Mouse (Mus musculus): ENCODE measurements at regions not wholly inside any gene's neighbourhood (a gene's known extent, or its start where the extent isn't known, plus 50 kb on each side); places are given as distances from the start of the nearest gene placed in this dataset.
"Not testable (repeated sequence)": the region's sequence is repeated elsewhere in the genome, so short reads cannot be mapped to it uniquely, and the experiment has no call there.

- in situ Hi-C loops (cut with MboI, MseI) = no loop called here
Observed at GRCm38 (mm10) chr9:9606322-9606721, 367.4 kb upstream of the Arhgap42 start.

DNA sequence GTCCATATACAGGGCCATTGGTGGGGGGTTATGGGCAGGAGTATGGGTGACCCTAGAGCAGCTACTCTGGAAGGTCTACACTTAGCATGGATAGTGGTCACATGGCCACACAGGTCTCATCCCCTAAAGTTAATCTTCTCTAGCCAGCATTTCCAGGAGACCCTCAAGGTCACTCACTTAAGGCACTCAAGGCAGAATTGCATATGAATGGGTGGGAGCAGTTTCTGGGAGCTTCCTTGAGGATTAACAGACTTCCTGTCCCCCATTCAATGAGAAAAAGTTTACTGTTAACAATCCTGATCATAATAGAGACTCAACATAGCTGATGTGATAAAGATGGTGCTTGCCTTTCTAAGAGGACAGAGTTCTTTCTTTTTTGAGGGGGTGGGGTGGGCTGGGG, 352.4 kb upstream of the Arhgap42 start:
- in situ Hi-C loops (cut with MboI, MseI) = no loop called here

DNA sequence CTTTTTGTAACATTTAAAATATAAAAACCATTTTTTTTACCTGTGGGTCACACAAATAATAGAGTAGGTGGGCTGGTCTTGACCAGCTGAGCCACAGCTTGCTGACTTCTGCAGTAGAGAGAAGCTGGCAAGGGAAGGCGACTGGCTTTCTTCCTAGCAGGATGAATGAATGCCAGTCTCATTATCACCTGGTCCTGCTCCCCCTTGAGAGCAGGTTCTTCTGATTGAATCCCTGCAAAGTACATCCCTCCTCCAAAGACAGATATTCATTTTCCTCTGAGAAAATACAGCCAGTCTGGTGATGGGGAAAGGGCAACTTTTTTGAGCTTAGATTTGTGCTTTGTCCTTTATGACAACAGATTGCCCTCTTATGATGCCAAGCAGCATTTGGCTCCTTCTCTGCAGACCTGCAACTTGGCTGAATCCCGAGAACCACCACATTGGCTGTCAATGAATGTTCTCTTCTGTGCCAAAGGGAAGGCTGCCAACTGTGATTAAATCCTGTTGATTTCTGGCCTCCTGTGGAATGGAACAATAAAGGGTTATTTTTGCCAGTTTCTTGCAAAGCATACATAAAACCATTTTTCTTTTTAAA, 344.2 kb upstream of the Arhgap42 start:
- in situ Hi-C loops (cut with MboI, MseI) = loop anchor here (5.0 to 10.0 kb wide), 2 partner anchors 59 to 1392 kb away; no protein-coding TSS in a partner anchor

- in situ Hi-C loops (cut with MboI, MseI) = loop anchor here (5.0 to 10.0 kb wide), 2 partner anchors 60 to 1392 kb away; no protein-coding TSS in a partner anchor
Observed at GRCm38 (mm10) chr9:9582301-9583010, 343.6 kb upstream of the Arhgap42 start.

DNA sequence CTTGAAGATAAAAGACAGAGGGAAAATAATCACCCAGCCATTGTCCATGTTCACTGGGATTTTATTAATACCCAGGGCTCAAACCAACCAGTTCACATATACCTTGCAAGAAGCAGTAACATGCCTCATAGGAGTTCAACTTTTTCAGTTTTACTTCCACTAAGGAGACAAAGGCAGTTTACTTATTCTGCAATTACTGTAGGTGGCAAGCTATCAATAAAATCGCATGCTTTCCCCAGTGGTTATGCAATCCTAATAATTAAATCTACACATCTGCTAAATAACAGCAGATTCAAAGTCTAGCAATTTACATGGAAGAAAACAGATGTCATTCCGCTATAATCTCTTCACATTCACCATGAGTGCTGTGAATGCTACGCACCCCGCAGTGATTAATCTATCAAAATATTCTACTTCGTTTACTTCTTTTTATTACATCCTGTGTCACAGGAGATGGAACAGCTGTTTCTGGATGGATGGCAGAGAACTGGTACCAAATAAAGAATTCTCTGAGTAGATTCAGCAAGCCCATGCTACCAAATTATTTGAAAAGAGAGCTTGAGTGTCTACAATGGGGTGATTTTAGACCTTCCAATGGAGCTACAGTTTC, 329.2 kb upstream of the Arhgap42 start:
- in situ Hi-C loops (cut with MboI, MseI) = no loop called here

GRCm38 (mm10) chr9:9564551-9564950, 325.6 kb upstream of the Arhgap42 start:
- in situ Hi-C loops (cut with MboI, MseI) = no loop called here

- in situ Hi-C loops (cut with MboI, MseI) = no loop called here
Observed at GRCm38 (mm10) chr9:9548657-9549056, 309.8 kb upstream of the Arhgap42 start.

GRCm38 (mm10) chr9:9547570-9547969, 308.7 kb upstream of the Arhgap42 start:
- in situ Hi-C loops (cut with MboI, MseI) = no loop called here

DNA sequence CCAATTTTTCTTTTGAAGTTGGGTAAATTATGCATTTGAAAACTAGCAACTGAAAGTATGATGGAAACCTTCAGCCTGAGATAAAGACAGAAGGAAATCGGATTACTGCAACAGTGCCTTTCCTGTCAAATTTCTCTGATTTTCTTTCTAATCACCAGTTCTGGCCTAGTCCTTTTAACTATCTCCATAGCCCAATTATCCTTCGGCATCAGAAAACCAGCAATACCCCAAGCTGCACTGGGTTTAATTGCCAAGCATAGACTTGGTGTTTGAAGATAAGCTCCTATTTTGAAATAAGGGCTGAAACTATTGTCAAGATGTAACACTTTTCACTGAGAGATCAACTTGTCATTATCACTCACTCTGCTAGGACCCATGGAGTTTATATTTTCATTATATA, 308.2 kb upstream of the Arhgap42 start:
- in situ Hi-C loops (cut with MboI, MseI) = no loop called here

GRCm38 (mm10) chr9:9500345-9500744, 261.4 kb upstream of the Arhgap42 start:
- in situ Hi-C loops (cut with MboI, MseI) = no loop called here

DNA sequence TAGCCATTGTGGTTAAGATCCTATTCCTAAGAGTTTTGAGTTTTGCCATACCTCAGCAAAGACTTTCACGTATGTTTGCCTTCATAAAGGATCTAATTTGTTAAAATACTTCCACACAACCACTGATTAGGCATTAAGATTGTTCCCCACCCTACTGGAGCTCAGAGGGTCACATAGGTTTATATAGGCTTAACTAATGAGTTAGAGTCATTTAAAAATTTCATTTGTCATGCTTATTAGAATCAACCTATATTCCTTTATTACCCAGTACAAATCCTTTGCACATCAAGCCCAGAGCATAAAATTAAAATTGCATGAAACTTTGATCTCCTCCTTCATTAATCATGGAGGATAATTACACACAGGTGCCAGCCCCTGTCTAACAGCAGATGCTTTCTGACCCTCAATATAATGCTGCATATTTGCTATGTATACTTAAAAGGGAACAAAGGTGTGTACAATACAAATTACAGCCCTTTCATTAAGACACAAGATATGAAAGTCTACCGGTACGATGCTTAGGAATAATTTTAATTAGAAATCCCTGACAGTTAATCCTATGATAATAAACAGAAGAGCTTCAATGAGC, 254.8 kb upstream of the Arhgap42 start:
- in situ Hi-C loops (cut with MboI, MseI) = no loop called here

GRCm38 (mm10) chr9:9477145-9477544, 238.2 kb upstream of the Arhgap42 start:
- in situ Hi-C loops (cut with MboI, MseI) = no loop called here

DNA sequence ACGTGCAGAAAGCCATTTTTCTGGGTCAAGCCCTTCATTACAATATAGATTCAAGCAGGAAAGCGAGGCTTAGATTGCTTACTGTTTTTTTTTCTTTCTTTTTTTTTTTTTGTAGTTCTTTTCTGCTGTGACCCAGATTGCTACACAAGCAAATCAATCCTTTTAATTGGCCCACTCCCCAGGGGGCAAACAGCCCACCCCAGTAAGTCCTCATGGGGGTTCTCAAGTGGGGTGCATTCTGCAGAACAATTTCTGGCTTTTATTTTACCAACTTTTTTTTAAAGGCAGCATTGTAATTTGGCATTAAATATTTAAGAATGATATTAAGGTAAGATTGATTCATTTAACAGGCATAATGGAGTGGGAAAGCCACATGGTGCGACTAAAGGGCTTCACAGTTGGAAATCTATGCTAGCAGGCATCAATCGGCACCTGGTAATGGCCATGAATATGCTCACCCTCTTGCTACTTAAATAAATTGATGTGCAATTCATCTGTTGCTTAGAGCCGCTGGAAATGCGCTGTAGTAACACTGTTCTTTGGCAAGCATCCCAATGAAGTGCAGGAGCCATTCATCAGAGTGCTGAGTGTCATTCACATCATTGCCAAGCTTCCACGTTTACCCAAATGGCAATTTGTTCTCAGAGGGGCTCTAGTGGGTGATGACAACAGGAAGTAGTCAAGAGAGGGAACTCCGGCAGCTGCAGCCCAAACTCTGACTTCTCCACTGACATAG, 236.3 kb upstream of the Arhgap42 start:
- in situ Hi-C loops (cut with MboI, MseI) = no loop called here

GRCm38 (mm10) chr9:9444213-9444612, 205.3 kb upstream of the Arhgap42 start:
- in situ Hi-C loops (cut with MboI, MseI) = no loop called here

- in situ Hi-C loops (cut with MboI, MseI) = no loop called here
Observed at GRCm38 (mm10) chr9:9420326-9420725, 181.4 kb upstream of the Arhgap42 start.

DNA sequence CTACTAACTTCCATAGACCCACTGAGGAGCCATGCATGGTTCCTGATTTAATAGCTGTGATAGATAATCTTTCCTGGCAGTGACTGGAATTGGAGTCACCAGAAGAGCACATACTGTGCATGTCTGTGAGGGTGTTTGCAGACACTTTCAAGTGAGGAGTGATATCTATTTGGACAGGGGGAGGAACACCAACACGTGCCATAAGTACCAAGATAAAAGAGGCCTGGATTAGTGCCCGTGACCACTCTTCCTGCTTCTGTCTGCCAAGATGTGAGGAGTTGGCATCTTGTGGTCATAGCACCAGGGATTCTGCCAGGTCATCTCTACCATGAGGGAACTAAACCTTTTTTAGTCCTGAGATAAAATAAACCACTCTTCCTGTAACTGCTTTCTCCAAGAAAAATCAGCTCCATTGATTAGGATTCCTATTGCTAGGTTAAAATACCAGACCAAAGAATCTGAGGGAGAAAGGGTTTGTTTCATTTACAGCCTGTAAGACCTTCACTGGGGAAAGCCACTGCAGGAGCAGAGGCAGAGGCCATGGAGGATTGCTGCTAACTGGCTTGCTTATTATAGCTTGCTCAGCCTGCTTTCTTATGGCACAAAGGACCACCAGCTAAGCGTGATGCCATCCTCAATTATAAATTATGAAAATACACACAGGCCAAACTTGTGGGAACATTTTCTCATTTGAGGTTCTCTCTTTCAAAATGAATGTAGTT, 173.7 kb upstream of the Arhgap42 start:
- in situ Hi-C loops (cut with MboI, MseI) = no loop called here

DNA sequence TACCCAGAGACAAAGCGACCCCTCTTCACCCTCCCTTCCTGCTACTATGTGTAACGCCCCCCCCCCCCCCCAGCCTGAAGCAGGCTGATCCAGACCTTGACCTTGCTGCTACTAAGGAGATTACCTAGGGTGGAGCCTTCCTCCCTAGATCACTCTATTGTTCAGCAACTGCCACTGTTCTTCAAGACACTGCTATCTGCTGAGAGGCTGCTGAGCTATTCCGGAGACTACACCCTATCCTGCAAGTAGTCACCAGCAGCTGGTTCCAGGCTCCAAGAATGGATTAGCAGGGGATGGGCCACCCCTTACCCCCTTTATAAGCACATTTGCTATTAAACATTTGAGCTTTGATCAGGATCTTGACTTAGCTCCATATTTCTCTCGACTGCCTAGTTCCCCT, 155.3 kb upstream of the Arhgap42 start:
- in situ Hi-C loops (cut with MboI, MseI) = not testable (repeated sequence)

GRCm38 (mm10) chr9:9376650-9377189, 137.8 kb upstream of the Arhgap42 start:
- in situ Hi-C loops (cut with MboI, MseI) = loop anchor here (5.0 kb wide), 1 partner anchor 329 kb away; no protein-coding TSS in a partner anchor

- in situ Hi-C loops (cut with MboI, MseI) = loop anchor here (5.0 kb wide), 1 partner anchor 328 kb away; no protein-coding TSS in a partner anchor
Observed at GRCm38 (mm10) chr9:9375304-9375904, 136.5 kb upstream of the Arhgap42 start.

- in situ Hi-C loops (cut with MboI, MseI) = no loop called here
Observed at GRCm38 (mm10) chr9:9372594-9372993, 133.7 kb upstream of the Arhgap42 start.

Data from regulatory T cell (primary cell).